Mouse (Mus musculus): Measurements from ENCODE around the gene Vmn1r217.

- no peak for TF ChIP-seq POLR2A (IDR thresholded peaks at IDR 0.05; ENCODE audit: borderline replicate concordance, extremely low read depth, insufficient read depth, insufficient read length, poor library complexity, severe bottlenecking)
- TF ChIP-seq CTCF (IDR thresholded peaks at IDR 0.05; ENCODE audit: borderline replicate concordance, extremely low read depth, insufficient read depth, insufficient read length) = no peak
These were observed 41.0 kb upstream of the Vmn1r217 start, which contains the start of gene Vmn1r219 for GRCm38 (mm10) chr13:23159012-23159411.

Data from brain, embryonic 14.5 days (tissue).